Mouse (Mus musculus) kidney, adult 2 months (tissue): ENCODE results near the gene Kcnj1.

Source experiments
- CTCF ChIP-seq: fragments of 200-500 bp; conservative IDR thresholded peaks from 2 replicates; pipeline ENCODE4 v1.5.1; 2011; ENCODE audit warnings: low read depth, mild to moderate bottlenecking, control low read depth, low read length, moderate library complexity, mixed read lengths; ENCODE audit not compliant: insufficient read depth, insufficient read length
- POLR2A ChIP-seq: fragments of 200-500 bp; IDR thresholded peaks from one replicate; pipeline ENCODE4 v1.6.1; 2011; ENCODE audit warnings: low read depth, low read length, control low read depth

DNA sequence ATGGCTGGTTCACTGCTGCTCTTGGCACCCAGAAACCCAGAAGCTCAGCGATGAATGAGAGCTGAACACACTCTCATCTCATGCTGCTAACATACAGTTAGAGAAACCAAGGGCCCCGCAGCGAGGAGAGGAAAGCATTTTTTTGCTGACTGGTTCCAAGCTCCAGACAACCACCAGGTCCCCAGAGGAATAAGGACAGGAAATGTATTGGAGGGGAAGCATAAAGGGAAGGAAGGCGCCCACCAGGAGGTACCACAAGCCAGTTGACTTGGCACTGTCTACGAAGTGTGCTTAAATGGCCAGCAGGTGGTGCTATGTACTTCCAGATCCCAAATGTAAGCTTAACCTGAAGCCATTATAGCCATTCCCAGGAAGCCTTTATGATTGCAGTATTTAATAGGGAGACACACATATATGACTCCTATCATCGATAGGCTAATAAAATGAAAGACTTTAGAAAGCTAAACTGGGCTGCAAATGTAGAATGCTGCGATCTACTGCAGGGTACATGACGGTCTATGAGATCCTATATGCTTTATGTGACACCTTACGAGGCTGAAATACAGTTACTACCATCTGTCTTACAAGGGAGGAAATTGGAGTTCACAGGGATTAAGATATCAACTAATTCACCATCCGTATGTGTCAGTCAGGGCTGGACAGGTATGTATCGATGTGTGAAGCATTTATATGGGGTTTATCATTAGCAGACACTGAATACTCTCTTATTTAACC lies 33.1 kb downstream of the Kcnj1 start:
- TF ChIP-seq POLR2A (no peak), CTCF (peak; percentile 73)
